Mouse (Mus musculus): ENCODE measurements at regions not wholly inside any gene's neighbourhood (a gene's known extent, or its start where the extent isn't known, plus 50 kb on each side); places are given as distances from the start of the nearest gene placed in this dataset.

DNA sequence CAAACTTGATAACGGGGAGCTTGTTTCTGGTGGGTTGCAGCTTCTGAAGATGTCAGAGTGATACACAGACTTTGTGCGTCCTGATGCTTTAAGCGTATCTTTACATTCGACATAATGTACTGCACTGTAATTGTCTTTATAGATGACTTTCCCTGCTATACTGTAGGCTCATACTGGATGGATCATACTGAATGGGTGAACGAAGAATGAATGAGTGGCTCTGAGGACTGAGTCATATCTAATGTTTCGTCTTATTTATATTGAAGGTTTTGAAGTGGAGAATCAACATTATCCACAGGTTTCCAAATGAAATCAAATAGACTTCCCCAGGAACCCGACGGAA is 116.3 kb upstream of the Etaa1 start:
- WGBS = 68% methylated on average over 8 of the region's 8 CpGs
- ATAC-seq (ENCODE audit: low FRiP score) (no peak), DNase-seq (ENCODE audit: low spot score) (no peak)
- peak overlapping the region; percentile 74 for H3K27ac ChIP-seq
- H3K4me1 ChIP-seq (replicated peaks; ENCODE audit: control insufficient read depth, insufficient read depth, low read length) = peaks cover 6% of the 10 kb centered on the region
- no peak overlapping the region for H3K4me3 ChIP-seq (replicated peaks; ENCODE audit: low read length)
- no peaks in the 10 kb centered on the region for H3K36me3 ChIP-seq (replicated peaks; ENCODE audit: control insufficient read depth, insufficient read depth)
- no peak overlapping the region for H3K9ac ChIP-seq
- no peaks in the 10 kb centered on the region for H3K27me3 ChIP-seq (ENCODE audit: control insufficient read depth, insufficient read depth, low read length)
- H3K4me2 ChIP-seq (replicated peaks) = peak overlapping the region; percentile 22
- H3K9me3 ChIP-seq (ENCODE audit: control insufficient read depth, low read length) = no peaks in the 10 kb centered on the region

DNA sequence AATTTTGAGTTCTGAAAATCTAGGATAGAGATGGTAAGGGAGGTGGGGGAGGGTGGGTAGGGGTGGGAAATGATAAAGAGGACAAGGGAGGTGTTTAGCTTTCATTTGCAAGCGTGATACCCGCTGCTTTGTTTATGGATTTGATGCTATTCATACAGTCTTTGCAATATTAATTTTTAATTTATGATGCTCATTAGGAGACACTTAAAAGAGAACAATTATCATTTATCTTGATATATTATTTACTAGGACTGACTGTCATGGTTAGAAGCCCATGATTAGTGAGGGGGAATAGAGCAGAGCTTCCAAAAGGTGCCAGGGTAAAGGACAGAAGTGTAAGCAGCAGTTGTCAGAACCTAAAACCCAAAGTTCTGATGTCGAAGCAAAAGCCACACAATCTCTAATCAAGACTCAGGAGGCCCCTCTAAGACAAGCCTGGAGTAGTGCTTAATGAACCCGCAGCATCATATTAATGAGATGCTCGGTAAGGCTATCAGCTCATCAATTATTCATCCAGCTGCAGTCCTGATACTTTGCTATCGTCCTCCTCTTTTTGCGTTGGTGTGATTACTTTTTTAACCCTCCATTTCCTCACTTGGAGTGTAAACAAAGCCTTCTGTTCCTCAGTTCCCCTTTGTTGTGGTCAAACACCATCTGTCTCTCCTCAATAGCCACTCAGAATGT is 115.8 kb upstream of the Etaa1 start:
- DNase-seq (ENCODE audit: low spot score) = peak; percentile 50
- WGBS = 34% methylated on average over 7 of the region's 7 CpGs
- ATAC-seq (ENCODE audit: low FRiP score) = peak; percentile 84
- no peaks in the 10 kb centered on the region for H3K9me3 ChIP-seq (ENCODE audit: control insufficient read depth, low read length)
- H3K27me3 ChIP-seq (ENCODE audit: control insufficient read depth, insufficient read depth, low read length) = no peaks in the 10 kb centered on the region
- H3K27ac ChIP-seq = peak overlapping the region; percentile 74
- H3K4me3 ChIP-seq (replicated peaks; ENCODE audit: low read length) = no peak overlapping the region
- no peaks in the 10 kb centered on the region for H3K36me3 ChIP-seq (replicated peaks; ENCODE audit: control insufficient read depth, insufficient read depth)
- no peak overlapping the region for H3K9ac ChIP-seq
- peak overlapping the region; percentile 22 for H3K4me2 ChIP-seq (replicated peaks)
- peaks cover 6% of the 10 kb centered on the region for H3K4me1 ChIP-seq (replicated peaks; ENCODE audit: control insufficient read depth, insufficient read depth, low read length)

DNA sequence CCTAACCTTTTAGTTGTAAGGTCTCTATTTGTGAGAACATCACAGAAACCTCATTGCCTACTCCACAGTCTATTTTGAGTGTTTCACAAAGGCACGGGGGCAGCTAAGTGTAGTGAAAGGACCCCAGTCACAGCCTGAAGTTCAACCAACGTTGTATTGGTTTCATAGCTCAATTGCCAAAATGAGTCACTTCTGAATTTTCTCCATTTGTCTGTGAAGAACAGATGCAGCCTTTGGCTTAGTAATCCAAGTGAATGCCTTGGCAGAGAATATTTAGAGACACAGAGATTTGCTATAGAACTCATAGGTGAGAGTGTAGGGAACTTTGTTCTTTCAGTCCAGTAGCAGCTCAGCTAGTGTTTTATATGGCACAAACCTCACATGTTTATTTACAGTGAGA is 114.4 kb upstream of the Etaa1 start:
- 37% methylated on average over 2 of the region's 2 CpGs for WGBS
- H3K36me3 ChIP-seq (replicated peaks; ENCODE audit: control insufficient read depth, insufficient read depth) = no peaks in the 10 kb centered on the region
- H3K27ac ChIP-seq = peak overlapping the region; percentile 43; the same call in 1 of the 2 replicates

DNA sequence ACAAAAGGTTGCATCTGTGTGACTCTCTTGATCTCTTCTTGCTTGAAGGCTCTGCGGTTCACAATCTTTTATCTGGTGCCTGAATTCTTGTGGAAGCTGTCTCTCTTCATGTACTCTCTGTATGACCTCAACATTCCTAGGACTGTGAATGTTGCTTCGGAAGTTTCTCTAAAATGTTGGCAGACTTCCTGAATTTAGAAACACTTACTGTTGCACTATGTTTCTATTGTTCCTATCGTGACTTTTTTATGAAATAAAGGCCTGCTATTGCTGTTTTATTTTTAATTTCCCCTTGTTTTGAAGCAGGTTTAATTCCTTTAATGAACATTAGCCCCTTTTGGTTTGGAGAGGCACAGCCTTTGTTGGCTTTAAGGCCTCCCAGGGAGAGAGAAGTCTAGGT is 114.0 kb upstream of the Etaa1 start:
- Histone ChIP-seq H3K9ac (no peak overlapping the region), H3K4me2 (replicated peaks) (no peak overlapping the region), H3K36me3 (replicated peaks; ENCODE audit: control insufficient read depth, insufficient read depth) (no peaks in the 10 kb centered on the region), H3K27me3 (ENCODE audit: control insufficient read depth, insufficient read depth, low read length) (no peaks in the 10 kb centered on the region), H3K27ac (0 out of 2 replicates have a peak overlapping the region, but pooled peaks have one; percentile 4), H3K4me1 (replicated peaks; ENCODE audit: control insufficient read depth, insufficient read depth, low read length) (peaks cover 6% of the 10 kb centered on the region), H3K9me3 (ENCODE audit: control insufficient read depth, low read length) (no peaks in the 10 kb centered on the region), H3K4me3 (replicated peaks; ENCODE audit: low read length) (no peak overlapping the region)
- 59% methylated on average over 3 of the region's 3 CpGs for WGBS
- ATAC-seq (ENCODE audit: low FRiP score) = no peak
- no peak for DNase-seq (ENCODE audit: low spot score)

More for the DNA sequence above, 114.4 kb upstream of the Etaa1 start:
- DNase-seq (ENCODE audit: low spot score) (no peak), ATAC-seq (ENCODE audit: low FRiP score) (no peak)
- Histone ChIP-seq H3K9ac (no peak overlapping the region), H3K27me3 (ENCODE audit: control insufficient read depth, insufficient read depth, low read length) (no peaks in the 10 kb centered on the region), H3K4me1 (replicated peaks; ENCODE audit: control insufficient read depth, insufficient read depth, low read length) (peaks cover 6% of the 10 kb centered on the region), H3K4me3 (replicated peaks; ENCODE audit: low read length) (no peak overlapping the region), H3K4me2 (replicated peaks) (no peak overlapping the region), H3K9me3 (ENCODE audit: control insufficient read depth, low read length) (no peaks in the 10 kb centered on the region)

DNA sequence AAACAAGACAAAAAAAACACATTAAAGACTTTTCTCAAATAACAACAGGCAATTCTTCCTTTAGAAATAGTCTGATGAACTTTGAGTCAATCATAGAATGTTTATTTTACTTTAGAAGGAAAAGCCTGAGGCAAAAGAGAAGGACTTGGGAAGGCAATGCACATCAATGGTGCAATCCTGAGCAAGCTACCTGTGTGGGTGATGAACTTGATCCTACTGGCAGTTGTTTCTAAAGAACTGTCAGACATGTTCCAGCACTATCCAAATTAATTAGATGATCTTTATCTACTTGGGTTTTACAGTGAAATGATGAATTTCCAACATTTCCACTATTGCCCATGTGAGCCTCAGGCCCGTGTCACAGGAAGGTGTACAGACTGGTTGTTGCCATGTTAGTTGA is 87.9 kb upstream of the Etaa1 start:
- Histone ChIP-seq H3K27ac (no peak overlapping the region), H3K9me3 (ENCODE audit: control insufficient read depth, low read length) (no peaks in the 10 kb centered on the region), H3K36me3 (replicated peaks; ENCODE audit: control insufficient read depth, insufficient read depth) (no peaks in the 10 kb centered on the region), H3K27me3 (ENCODE audit: control insufficient read depth, insufficient read depth, low read length) (no peaks in the 10 kb centered on the region), H3K4me2 (replicated peaks) (no peak overlapping the region), H3K4me1 (replicated peaks; ENCODE audit: control insufficient read depth, insufficient read depth, low read length) (no peaks in the 10 kb centered on the region), H3K4me3 (replicated peaks; ENCODE audit: low read length) (no peak overlapping the region), H3K9ac (no peak overlapping the region)
- 93% methylated on average over 1 of the region's 1 CpGs for WGBS
- DNase-seq (ENCODE audit: low spot score) (no peak), ATAC-seq (ENCODE audit: low FRiP score) (no peak)

DNA sequence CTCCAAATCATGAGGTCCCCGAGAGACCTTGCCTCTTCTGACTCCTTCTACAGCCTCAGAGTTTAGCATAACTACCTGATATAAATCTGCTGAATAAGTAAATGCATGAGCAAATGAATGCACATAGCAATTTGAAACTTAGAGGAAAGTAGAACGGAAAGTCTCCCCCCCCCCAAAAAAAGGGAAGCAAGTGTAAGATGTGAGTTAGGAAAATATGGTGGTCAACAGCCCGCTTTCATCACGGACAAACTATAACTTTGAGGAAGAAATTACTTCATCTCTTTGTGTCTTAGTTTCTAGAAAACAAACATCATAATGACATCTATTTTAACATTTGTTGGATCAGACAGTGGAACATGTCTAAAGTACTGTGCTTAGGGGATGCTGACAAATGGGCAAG is 77.4 kb upstream of the Etaa1 start:
- WGBS = 91% methylated on average over 4 of the region's 4 CpGs
- no peaks in the 10 kb centered on the region for H3K27me3 ChIP-seq (ENCODE audit: control insufficient read depth, insufficient read depth, low read length)

DNA sequence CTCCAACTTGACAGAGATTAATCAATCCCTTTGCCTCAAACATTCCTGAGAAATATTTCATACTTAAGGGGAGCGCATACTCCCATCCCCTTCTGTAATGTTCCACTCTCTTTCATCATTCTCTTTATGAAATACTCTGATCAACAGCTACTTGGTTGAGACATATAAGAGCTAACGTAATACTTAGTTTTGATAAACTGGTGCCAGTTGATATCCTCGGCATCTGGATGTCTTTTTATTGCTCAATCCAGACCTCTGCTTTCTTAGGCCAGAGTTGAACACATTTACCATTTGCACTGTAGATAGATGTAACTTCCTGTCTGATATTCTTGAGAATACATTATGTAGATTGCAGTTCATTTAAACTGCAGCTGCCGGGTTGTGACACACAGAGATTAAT is 68.4 kb upstream of the Etaa1 start:
- Histone ChIP-seq H3K9ac (no peak overlapping the region), H3K4me2 (replicated peaks) (no peak overlapping the region), H3K4me3 (replicated peaks; ENCODE audit: low read length) (no peak overlapping the region), H3K9me3 (ENCODE audit: control insufficient read depth, low read length) (no peaks in the 10 kb centered on the region), H3K36me3 (replicated peaks; ENCODE audit: control insufficient read depth, insufficient read depth) (no peaks in the 10 kb centered on the region), H3K27me3 (ENCODE audit: control insufficient read depth, insufficient read depth, low read length) (no peaks in the 10 kb centered on the region), H3K27ac (no peak overlapping the region), H3K4me1 (replicated peaks; ENCODE audit: control insufficient read depth, insufficient read depth, low read length) (no peaks in the 10 kb centered on the region)
- no peak for ATAC-seq (ENCODE audit: low FRiP score)
- no peak for DNase-seq (ENCODE audit: low spot score)
- WGBS = 76% methylated on average over 4 of the region's 4 CpGs

More for the DNA sequence above, 77.4 kb upstream of the Etaa1 start:
- H3K9me3 ChIP-seq (ENCODE audit: control insufficient read depth, low read length) = no peaks in the 10 kb centered on the region
- H3K9ac ChIP-seq = no peak overlapping the region
- H3K4me3 ChIP-seq (replicated peaks; ENCODE audit: low read length) = no peak overlapping the region
- ATAC-seq (ENCODE audit: low FRiP score) (no peak), DNase-seq (ENCODE audit: low spot score) (no peak)
- H3K36me3 ChIP-seq (replicated peaks; ENCODE audit: control insufficient read depth, insufficient read depth) = no peaks in the 10 kb centered on the region
- H3K4me1 ChIP-seq (replicated peaks; ENCODE audit: control insufficient read depth, insufficient read depth, low read length) = no peaks in the 10 kb centered on the region
- H3K4me2 ChIP-seq (replicated peaks) = no peak overlapping the region
- no peak overlapping the region for H3K27ac ChIP-seq

DNA sequence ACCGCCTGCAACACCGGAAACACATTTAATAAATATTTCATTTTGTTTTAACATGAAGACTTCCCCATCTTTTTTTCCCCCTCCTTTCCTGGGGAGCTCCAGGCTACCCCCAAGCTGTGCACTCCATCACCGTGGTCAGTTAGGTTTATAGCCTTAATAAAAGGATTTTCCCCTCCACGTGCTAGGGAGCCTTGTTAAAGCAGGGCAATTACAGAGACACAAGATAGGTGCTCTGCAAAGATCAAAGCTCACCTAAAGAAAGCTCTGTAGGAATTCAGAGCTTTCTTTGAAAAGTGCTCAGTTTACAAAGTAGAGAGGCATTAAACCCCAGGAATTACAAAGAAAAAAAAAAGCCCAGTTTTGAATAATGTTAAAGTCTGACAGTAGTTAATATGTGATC is 61.6 kb upstream of the Etaa1 start:
- Histone ChIP-seq H3K27me3 (ENCODE audit: control insufficient read depth, insufficient read depth, low read length) (no peaks in the 10 kb centered on the region), H3K4me1 (replicated peaks; ENCODE audit: control insufficient read depth, insufficient read depth, low read length) (peaks cover 9% of the 10 kb centered on the region), H3K9ac (no peak overlapping the region), H3K36me3 (replicated peaks; ENCODE audit: control insufficient read depth, insufficient read depth) (no peaks in the 10 kb centered on the region), H3K4me3 (replicated peaks; ENCODE audit: low read length) (no peak overlapping the region), H3K27ac (peak overlapping the region; percentile 49), H3K4me2 (replicated peaks) (no peak overlapping the region), H3K9me3 (ENCODE audit: control insufficient read depth, low read length) (no peaks in the 10 kb centered on the region)
- no peak for DNase-seq (ENCODE audit: low spot score)
- 29% methylated on average over 4 of the region's 4 CpGs for WGBS
- no peak for ATAC-seq (ENCODE audit: low FRiP score)

DNA sequence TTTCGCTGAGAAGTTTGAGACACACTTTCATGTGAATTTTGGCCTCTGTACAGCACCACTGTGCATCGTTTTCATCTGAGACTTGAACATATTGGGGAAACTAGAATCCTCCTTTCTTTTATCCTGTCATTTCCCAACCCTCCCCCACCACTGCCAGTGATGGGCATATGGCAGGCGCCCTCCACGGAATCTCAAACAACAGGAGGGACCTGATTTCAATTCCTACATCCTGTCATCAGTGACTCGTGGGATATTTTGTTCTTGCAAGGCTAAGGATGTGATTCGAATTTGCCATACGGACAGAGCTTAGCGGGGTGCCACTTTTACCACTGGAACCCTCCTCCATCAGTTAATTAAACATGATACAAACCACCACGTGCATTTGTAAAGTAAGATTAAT is 60.9 kb upstream of the Etaa1 start:
- peak; percentile 51; the same call in 1 of the 2 replicates for ATAC-seq (ENCODE audit: low FRiP score)
- Histone ChIP-seq H3K4me2 (replicated peaks) (no peak overlapping the region), H3K4me3 (replicated peaks; ENCODE audit: low read length) (no peak overlapping the region), H3K9me3 (ENCODE audit: control insufficient read depth, low read length) (no peaks in the 10 kb centered on the region), H3K27me3 (ENCODE audit: control insufficient read depth, insufficient read depth, low read length) (no peaks in the 10 kb centered on the region), H3K27ac (0 out of 2 replicates have a peak overlapping the region, but pooled peaks have one; percentile 49), H3K9ac (no peak overlapping the region), H3K4me1 (replicated peaks; ENCODE audit: control insufficient read depth, insufficient read depth, low read length) (peaks cover 9% of the 10 kb centered on the region), H3K36me3 (replicated peaks; ENCODE audit: control insufficient read depth, insufficient read depth) (no peaks in the 10 kb centered on the region)
- WGBS = 12% methylated on average over 9 of the region's 9 CpGs
- peak; percentile 44 for DNase-seq (ENCODE audit: low spot score)

DNA sequence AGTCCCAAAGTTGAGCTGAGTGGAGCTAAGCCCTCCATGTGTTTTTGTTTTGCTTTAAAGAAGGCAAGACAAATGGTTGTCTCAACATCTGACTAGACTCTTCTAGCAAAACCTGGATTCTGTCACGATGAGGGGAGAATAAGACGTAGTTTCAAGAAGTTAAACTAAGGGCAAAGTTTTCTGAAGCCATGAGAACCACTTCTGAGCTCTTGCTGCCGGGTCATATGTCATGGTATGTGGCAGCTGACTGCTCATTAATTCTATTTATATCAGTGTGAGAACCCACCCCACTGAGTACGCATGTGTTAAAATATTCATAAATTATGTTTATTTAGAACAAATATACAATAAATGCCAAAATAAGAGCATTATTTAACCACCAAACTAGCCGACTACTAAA is 58.4 kb upstream of the Etaa1 start:
- Histone ChIP-seq H3K4me3 (replicated peaks; ENCODE audit: low read length) (no peak overlapping the region), H3K4me2 (replicated peaks) (no peak overlapping the region), H3K27me3 (ENCODE audit: control insufficient read depth, insufficient read depth, low read length) (no peaks in the 10 kb centered on the region), H3K27ac (no peak overlapping the region), H3K4me1 (replicated peaks; ENCODE audit: control insufficient read depth, insufficient read depth, low read length) (peaks cover 9% of the 10 kb centered on the region), H3K9ac (no peak overlapping the region), H3K9me3 (ENCODE audit: control insufficient read depth, low read length) (no peaks in the 10 kb centered on the region), H3K36me3 (replicated peaks; ENCODE audit: control insufficient read depth, insufficient read depth) (no peaks in the 10 kb centered on the region)
- ATAC-seq (ENCODE audit: low FRiP score) = no peak
- 38% methylated on average over 5 of the region's 5 CpGs for WGBS
- no peak for DNase-seq (ENCODE audit: low spot score)
